Mouse (Mus musculus): ENCODE measurements around the gene Ddc.

DNA sequence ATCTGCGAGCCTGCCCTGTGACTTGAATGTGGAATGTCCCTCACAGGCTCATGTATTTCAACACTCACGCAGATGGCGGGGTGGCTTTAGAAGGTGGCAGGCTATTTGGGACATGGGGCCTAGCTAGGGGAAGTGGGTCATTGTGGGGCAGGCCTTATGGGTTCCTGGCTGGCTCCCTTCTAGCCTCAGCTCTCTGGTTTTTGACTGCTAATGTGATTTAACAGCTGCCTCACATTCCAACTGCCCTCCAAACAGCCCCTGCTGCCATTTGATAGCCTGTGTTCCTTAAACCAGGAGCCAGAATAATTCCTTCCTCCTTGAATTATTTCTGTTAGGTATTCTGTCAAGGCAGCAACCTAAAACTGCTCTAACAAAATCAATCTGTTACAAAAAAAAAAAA, 41.0 kb downstream of the Ddc start:
- no peak for TF ChIP-seq CTCF (IDR thresholded peaks at IDR 0.05)
- no peak for TF ChIP-seq EP300 (IDR thresholded peaks at IDR 0.05)
